Mouse (Mus musculus): Measurements from ENCODE around the gene Fmn2.

The Fmn2 gene

DNA sequence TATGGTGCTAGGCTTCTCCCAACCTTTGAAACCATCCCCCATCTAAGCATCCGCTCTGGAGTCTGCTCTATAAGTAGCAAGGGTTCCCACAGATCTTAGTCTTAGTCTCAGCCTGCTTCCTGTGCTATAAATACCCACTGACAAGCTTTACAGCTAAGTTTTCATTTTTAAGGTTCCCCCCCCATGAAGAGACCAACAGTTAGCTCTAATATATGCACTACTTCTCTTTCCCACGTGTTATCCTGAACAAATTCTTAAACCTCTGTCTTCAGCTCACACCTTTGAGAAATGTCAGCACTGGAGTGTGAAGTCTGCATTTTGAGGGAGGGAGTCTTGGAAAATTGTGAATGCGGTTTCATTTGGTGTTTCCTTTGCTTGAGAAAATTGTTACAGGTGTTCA lies 56.2 kb downstream of the Fmn2 start:
- DNase-seq = no peak

- no peak for DNase-seq
These were observed 56.9 kb downstream of the Fmn2 start for GRCm38 (mm10) chr1:174558488-174558887.

DNA sequence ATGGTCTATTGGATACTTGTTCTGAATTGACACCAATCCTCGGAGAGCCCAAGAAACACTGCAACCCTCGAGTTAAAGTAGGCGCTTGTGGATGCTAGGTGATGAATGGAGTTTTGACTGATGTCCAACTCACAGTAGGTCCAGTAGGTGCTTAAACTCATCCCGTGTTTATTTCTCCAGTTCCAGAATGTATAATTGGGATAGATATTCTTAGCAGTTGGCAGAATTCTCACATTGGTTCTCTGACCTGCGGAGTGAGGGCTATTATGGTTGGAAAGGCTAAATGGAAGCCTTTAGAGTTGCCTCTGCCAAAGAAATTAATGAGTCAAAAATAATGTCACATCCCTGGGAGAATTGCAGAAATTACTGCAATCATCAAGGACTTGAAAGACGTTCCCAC lies 62.9 kb downstream of the Fmn2 start:
- DNase-seq = no peak

DNA sequence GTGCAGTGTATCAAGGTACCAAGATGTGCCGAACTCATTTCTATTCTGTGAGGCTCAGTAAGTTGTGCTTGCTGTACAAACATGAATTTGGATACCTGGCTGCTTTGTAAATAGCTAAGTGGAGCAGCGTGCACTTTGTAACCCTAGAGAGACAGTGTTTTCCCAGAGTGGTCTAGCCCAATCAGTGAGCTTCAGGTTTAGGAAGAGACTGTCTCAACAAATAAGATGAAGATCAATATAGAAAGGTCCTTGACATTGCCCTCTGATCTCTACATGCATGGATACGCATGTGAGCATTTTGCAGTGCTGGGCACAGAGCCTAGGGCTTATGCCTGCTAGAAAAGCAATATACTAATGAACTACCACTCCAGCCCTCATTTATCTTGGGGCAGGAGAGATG lies 67.0 kb downstream of the Fmn2 start:
- no peak for DNase-seq

DNA sequence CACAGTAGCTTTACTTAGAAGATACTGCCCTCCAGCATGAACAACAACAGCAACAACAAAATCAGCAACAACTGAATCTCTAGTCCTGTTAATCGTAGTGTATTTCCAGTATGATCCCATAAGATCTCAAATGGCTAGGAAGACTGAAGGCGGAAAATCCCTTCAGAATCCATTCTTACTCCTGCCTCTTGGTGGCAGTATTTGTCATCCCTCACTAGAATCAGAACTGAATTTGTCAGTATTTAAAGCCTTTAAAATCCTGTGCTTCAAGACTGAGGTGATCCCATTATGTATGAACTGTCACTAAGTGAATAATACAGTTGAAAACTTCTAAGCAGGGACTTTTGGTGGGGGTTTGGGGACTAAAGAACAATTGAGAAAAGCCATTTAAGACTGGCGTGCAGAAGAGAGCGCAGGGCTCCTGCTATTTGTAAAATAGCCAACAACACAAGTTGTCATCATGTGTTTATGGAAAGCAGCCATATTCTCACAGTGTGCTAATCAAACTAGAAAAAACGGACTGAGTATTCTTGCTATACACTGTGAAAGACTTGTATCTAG lies 90.9 kb downstream of the Fmn2 start:
- DNase-seq = no peak

DNA sequence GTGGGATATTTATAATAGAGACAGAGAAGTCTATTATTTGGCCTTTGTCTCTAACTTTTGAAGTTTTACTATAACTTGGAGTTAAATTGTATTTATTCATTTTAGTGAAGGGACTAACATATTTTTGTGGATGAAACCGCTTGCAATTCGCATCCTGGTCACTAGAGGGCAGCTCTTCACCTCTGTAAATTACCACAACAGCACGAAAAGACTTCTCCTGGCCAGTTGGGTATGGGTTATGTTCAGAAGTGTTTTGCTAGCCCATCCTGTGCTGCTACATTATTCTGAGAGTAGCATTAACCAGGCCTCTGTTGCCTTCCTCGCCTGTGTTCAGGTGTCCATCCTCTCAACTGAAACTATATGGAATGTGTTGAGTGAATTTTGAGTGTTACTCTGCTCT lies 93.4 kb downstream of the Fmn2 start:
- DNase-seq = peak; percentile 7

DNA sequence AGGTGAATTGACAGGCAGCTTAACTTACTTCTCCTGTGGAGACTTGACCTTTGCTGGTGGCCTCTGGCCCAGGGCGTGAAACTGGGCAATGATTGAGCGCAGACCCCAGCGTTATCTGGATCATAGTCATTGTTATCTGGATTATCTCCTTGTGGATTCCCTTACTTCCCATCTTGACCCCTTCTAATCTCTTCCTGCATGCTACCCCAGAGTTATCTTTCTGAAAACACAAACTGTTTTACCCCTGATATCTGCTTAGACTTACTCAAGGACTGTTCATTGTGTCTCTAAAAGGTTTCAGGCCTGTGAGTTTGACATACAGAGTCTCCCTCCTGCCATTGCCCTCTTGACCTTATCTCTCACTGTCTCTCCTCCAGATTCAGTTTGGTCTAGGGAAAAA lies 95.9 kb downstream of the Fmn2 start:
- DNase-seq = no peak

- DNase-seq = no peak
These were observed 96.6 kb downstream of the Fmn2 start for GRCm38 (mm10) chr1:174598226-174598625.

- no peak for DNase-seq
These were observed 98.4 kb downstream of the Fmn2 start for GRCm38 (mm10) chr1:174600041-174600440.

DNA sequence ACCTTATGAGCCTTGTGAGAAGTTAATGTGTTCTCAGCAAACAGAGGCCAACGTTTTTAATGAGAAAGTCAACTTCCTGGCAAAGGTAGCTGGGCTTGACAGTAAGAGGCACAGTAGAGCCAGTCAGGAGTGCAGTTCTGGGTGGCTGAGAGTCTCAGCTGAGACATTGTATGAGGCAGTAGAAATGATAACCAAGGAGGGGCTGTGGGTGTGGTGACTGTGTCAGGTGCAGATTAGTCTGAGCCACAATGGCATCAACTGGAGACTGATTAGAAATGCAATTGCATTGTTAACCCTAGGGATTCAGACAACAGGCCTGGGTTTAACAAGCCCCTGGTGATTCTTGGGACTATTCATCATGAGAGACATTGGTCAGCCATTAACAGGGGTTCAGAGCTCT lies 99.0 kb downstream of the Fmn2 start:
- DNase-seq = no peak

GRCm38 (mm10) chr1:174617368-174617767 lies 115.7 kb downstream of the Fmn2 start:
- no peak for DNase-seq

- DNase-seq = no peak
These were observed 119.9 kb downstream of the Fmn2 start for GRCm38 (mm10) chr1:174621512-174621911.

DNA sequence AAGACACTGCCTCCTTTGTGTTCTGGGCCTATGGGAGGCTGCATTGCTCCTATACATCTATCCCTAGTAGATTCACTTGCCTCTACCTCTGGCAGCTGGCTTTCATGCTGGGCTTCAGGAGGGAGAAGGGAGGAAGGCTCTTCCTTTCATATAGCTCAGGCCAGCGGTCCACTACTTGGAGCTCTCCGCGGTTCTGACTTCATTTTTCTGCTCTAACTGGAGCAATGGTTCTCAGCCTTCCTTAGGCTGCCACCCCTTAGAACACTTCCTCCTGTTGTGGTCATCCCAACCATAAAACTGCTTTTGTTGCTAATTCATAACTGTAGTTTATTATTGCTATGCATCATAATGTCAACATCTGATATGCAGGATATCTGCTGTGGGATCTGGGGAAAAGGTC lies 121.4 kb downstream of the Fmn2 start:
- no peak for DNase-seq

GRCm38 (mm10) chr1:174630074-174630473 lies 128.4 kb downstream of the Fmn2 start:
- DNase-seq = no peak

DNA sequence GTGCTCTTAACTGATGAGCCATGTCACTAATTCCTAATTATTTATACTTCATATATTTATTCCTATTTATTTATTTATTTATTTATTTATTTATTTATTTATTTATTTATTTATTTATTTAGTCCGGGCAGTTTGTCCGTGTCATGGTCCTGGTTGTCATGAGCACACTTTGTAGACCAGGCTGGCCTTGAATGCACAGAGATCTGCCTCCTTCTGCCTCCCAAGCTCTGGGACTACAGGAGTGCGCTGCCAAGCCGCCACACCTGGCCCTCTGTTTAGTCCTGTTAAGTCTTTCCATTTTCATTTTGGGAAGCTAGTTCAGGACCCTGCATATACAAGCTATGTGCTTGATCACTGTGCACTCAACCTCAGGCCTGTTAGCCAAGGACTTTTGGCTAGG lies 134.7 kb downstream of the Fmn2 start:
- no peak for DNase-seq

- DNase-seq = no peak
These were observed 136.0 kb downstream of the Fmn2 start for GRCm38 (mm10) chr1:174637564-174638085.

DNA sequence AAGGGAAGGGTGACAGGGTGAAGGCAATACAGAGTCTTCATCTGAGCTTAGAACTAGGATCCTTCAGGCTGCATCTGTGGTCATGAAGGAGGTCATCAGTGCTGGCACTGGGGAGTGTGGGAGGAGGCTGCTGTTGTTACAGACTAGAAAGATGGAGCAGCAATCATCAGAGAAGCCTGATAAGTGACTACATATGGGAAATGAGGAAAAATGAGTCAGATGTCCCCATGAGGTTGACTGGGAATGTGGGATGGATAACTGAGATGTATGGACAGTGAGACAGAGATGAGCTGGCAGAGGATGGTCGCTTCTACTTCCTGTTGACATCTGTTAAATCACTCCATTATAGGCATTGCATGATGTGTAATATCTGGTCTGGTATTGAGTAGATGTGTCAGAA lies 139.3 kb downstream of the Fmn2 start:
- no peak for DNase-seq

DNA sequence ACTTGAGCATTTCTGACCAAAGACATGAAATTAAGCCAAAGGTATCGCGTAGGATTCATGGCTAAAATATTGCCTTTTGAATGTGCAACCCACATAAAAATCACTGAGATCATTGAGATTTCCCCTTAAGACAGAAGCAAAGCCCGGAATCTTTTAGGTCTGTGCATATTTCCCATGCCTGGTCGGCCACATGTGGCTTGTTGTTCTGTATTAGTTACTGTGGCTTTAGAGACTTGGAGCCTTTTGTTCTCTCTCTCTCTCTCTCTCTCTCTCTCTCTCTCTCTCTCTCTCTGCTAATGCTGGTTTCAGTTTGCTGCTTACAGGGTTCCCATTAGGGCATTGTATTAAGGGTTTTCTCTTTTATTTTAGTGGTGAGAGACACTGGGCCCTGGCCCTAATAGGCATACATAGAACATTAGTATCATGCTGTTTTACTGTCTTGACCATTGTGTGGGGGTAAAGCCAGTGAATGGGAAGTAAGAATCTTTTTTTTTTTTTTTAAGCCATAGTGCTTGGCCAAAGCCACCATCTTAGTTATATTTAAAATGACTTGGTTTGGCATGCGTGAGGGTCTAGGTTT lies 141.9 kb downstream of the Fmn2 start:
- DNase-seq = no peak

GRCm38 (mm10) chr1:174649421-174649826 lies 147.8 kb downstream of the Fmn2 start:
- no peak for DNase-seq

DNA sequence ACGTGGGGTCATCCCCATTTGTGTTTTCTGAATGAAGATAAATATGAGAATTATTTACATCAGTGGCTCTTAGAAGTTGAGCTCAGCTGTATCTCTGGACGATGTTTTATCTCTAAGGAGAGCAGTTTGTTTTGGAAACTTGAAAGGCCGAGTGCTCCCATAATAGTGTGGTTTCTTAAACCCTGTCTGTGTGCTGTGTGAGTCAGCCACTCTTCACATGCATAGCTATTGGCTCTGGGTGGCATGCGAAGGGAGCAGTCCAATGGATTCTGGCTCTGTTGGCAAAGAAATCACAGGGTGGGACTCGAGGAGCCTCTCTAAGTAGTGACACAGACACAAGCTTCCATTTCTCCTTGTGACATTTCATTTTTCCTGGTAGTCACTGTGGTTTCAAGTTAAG lies 152.9 kb downstream of the Fmn2 start:
- DNase-seq = no peak

- no peak for DNase-seq
These were observed 153.7 kb downstream of the Fmn2 start for GRCm38 (mm10) chr1:174655354-174655753.

DNA sequence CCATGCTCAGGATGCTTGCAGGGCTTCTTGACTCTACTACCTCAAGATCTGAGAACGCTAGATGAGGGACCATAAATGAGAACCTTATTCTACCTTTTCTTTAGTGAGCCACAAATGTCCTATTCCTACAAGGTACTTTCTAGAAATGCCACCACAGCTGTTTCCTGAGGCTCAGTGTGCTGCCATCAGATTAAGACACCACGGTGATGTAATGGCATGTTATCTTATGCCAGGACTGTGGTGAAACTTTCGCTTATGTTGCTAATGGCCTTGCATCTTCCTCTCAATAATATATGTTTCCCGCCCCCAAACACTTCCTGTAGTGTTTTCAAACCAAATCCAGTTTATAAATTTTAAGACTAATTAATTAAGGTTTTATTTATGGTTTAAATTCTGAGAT lies 154.9 kb downstream of the Fmn2 start:
- DNase-seq = no peak

DNA sequence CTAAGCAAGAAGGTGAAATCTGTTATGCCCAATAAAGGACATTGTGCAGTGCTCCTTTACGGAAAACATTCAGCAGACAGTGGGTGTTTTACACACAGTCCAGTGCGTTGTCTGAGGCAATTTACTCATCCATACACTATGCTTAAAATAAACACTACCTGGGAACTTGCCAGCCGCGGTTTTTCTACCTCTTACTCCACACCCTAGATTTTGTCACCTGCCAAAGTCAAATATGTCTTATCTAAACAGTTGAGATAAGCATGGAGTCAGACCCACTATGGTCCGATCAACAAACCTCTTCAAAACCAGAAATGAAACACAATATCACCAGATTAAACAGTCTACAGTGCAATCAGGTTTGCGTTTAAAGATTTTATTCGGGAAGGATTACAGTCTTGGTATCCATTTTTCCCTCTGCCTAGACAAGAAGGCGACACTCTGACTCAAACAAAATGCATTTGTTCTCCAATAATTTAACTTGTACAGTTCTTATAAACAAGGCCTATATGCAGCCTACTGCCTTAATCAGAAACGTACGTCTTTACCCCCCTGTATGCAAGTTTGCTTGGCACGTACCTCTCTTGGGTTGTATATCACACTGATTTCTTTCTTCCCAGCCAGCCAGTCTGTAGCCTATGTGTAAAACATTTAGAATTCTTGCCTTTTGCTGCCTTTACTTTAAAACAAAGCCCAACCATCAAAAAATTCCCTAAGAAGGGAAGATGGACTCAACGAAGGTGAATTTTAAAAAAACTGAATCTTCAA lies 158.0 kb downstream of the Fmn2 start:
- no peak for DNase-seq

DNA sequence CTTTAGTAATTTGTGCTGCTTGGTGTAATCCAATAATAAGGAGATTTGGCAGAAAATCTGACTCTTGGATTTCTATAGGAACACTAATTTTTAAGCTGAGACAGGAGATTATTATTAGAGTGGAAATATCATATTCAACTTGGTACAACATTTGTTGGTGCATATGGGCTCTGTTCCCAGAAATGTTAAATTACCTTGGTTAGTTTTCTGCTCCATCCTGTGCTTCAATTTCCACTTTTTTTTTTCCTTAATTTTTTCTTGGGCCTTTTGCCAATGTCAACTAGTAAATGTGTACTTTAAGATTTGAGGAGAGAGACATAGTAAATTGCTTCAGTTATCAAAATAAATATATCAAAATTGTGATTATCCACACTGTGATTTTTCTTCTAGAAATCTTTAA lies 163.5 kb downstream of the Fmn2 start:
- DNase-seq = no peak

Measured in kidney, adult 11 months (tissue).